Mouse (Mus musculus) spleen, adult 2 months (tissue): ENCODE measurements around the gene 4930524J08Rik.

Experiments used
- CTCF ChIP-seq: fragments of 200-500 bp; IDR thresholded peaks from 2 replicates; pipeline ENCODE4 v1.5.1; 2011; ENCODE audit warnings: mild to moderate bottlenecking, inconsistent platforms; ENCODE audit not compliant: insufficient read depth, insufficient read length, insufficient replicate concordance; ENCODE audit errors: extremely low read depth
- POLR2A ChIP-seq: fragments of 200-500 bp; IDR thresholded peaks from 2 replicates; pipeline ENCODE4 v1.6.1; 2011; ENCODE audit warnings: low read depth, low read length, inconsistent platforms

- TF ChIP-seq POLR2A: no peak
- no peak for TF ChIP-seq CTCF
Measured at GRCm38 (mm10) chr5:99983452-99984061, 4.7 kb downstream of the 4930524J08Rik start.
